Mouse (Mus musculus) heart, adult 2 months (tissue): Measurements from ENCODE around the gene Slc19a1. TPM values are rescaled to one million over a fixed set of nuclear protein-coding genes. Genes with fewer than 3 reads are reported as not detected.
A peak's percentile ranks its signal among the peaks of the same experiment; 100 is the strongest.

Source experiments
- DNase-seq, 2 experiments: peaks; one replicate each; pipeline ENCODE4 v3.0.0; 2021
- H3K27ac ChIP-seq: fragments of 200-600 bp; 2 replicates; pipeline ENCODE4 v1.8.1; 2022
- H3K27me3 ChIP-seq: fragments of 200-500 bp; 2 replicates; pipeline ENCODE4 v1.6.1; 2012; ENCODE audit warnings: mild to moderate bottlenecking, low read length, inconsistent platforms, mixed read lengths; ENCODE audit not compliant: control insufficient read depth, insufficient read depth
- H3K36me3 ChIP-seq: fragments of 200-500 bp; 2 replicates; pipeline ENCODE4 v1.6.1; 2012; ENCODE audit warnings: low read length, inconsistent platforms; ENCODE audit not compliant: control insufficient read depth, insufficient read depth
- H3K4me1 ChIP-seq: fragments of 200-500 bp; 2 replicates; pipeline ENCODE4 v1.6.1; 2011; ENCODE audit warnings: low read length; ENCODE audit not compliant: control insufficient read depth, insufficient read depth
- H3K4me3 ChIP-seq: fragments of 200-600 bp; 2 replicates; pipeline ENCODE4 v1.8.1; 2022
- H3K79me2 ChIP-seq: fragments of 200-500 bp; replicated peaks from 2 replicates; pipeline ENCODE4 v1.6.1; 2012; ENCODE audit warnings: mild to moderate bottlenecking, inconsistent platforms, low read length, moderate library complexity, mixed read lengths; ENCODE audit not compliant: control insufficient read depth, insufficient read depth
- H3K9ac ChIP-seq: fragments of 200-500 bp; 2 replicates; pipeline ENCODE4 v1.6.1; 2012; ENCODE audit warnings: low read depth, mild to moderate bottlenecking, control low read depth, inconsistent platforms, low read length, mixed read lengths
- CTCF ChIP-seq: fragments of 200-600 bp; IDR thresholded peaks from 2 replicates; pipeline ENCODE4 v1.8.1; 2022; ENCODE audit warnings: antibody characterized with exemption, mild to moderate bottlenecking, moderate library complexity
- EP300 ChIP-seq: fragments of 200-500 bp; IDR thresholded peaks from 2 replicates; pipeline ENCODE4 v1.6.1; 2011; ENCODE audit warnings: low read depth, low read length, control low read depth; ENCODE audit not compliant: insufficient read depth
- POLR2A ChIP-seq: fragments of 200-500 bp; IDR thresholded peaks from 2 replicates; pipeline ENCODE4 v1.6.1; 2011; ENCODE audit warnings: mild to moderate bottlenecking, low read depth, low read length, control low read depth; ENCODE audit not compliant: insufficient read depth
- WGBS: fragments of 180-500 bp; shearing (Covaris S2); methylation state at CpG from one replicate; pipeline ENCODE4 v1.1.7; 2018; 5-methylcytosine and 5-hydroxymethylcytosine counted together
- intact Hi-C: fragments of 180-260 bp; cut with DNase I; formaldehyde crosslinking; loops from one replicate; pipeline ENCODE4 v1.15.1; 2025
- long read RNA-seq: library from polyadenylated mRNA; stranded (forward); transcript quantifications from one replicate; pipeline ENCODE4 v2.0.0, GENCODE M21; 2021
- polyA plus RNA-seq: library from polyadenylated mRNA; depleted of rRNA; stranded (reverse); fragments of >200 nt; gene quantifications from 2 replicates; pipeline ENCODE4 v1.2.3, GENCODE M21; 2012; rRNA removed
- total RNA-seq, 2 experiments: library from RNA; stranded (reverse); gene quantifications; 2 replicates each; pipeline ENCODE4 v1.2.3; 2021

Gene Slc19a1
- 1 to 10 TPM; 4.0 to 5.7 TPM for total RNA-seq
- polyA plus RNA-seq: 14.3 and 17.4 TPM in 2 replicates
- long read RNA-seq, partial matches to known transcripts: 1 of 3 reads
- long read RNA-seq, other reads (novel, unspliced or antisense): 1 of 3 reads

- 67% methylated on average over 13 of the region's 13 CpGs for WGBS
- Histone ChIP-seq H3K9ac (peak within 1 kb of the TSS; percentile 62), H3K79me2 (no peaks in the 10 kb centered on the region), H3K36me3 (no peaks in the 10 kb centered on the region), H3K4me1 (peaks cover 3% of the 10 kb centered on the region; the same call in 1 of the 2 replicates), H3K27me3 (no peaks in the 10 kb centered on the region), H3K27ac (peak within 1 kb of the TSS; percentile 15; the same call in 1 of the 2 replicates), H3K4me3 (peak within 1 kb of the TSS; percentile 67)
- intact Hi-C loops: no loop called here
- TF ChIP-seq CTCF (no peak), EP300 (no peak), POLR2A (no peak)
- no peak for DNase-seq
These were observed at the start of gene Slc19a1 for GRCm38 (mm10) chr10:77031768-77032375. Gene Slc19a1, plus strand, starts transcription at chr10:77032241.

GRCm38 (mm10) chr10:76988586-76988985, 43.5 kb upstream of the Slc19a1 start:
- WGBS: 82% methylated on average over 5 of the region's 5 CpGs
- no peak for DNase-seq
- no peak overlapping the region for H3K27ac ChIP-seq
- no peaks in the 10 kb centered on the region for H3K27me3 ChIP-seq
- H3K79me2 ChIP-seq: no peaks in the 10 kb centered on the region
- H3K4me3 ChIP-seq: no peak overlapping the region
- no peaks in the 10 kb centered on the region for H3K4me1 ChIP-seq
- TF ChIP-seq POLR2A: no peak
- TF ChIP-seq CTCF: no peak
- TF ChIP-seq EP300: no peak
- no peak overlapping the region for H3K9ac ChIP-seq
- intact Hi-C loops: no loop called here
- H3K36me3 ChIP-seq: no peaks in the 10 kb centered on the region

GRCm38 (mm10) chr10:76992456-76992855, 39.6 kb upstream of the Slc19a1 start:
- no peaks in the 10 kb centered on the region for H3K36me3 ChIP-seq
- no peak overlapping the region for H3K27ac ChIP-seq
- no peak for DNase-seq
- H3K79me2 ChIP-seq: no peaks in the 10 kb centered on the region
- intact Hi-C loops: no loop called here
- H3K9ac ChIP-seq: no peak overlapping the region
- no peak overlapping the region for H3K4me3 ChIP-seq
- WGBS: 72% methylated on average over 3 of the region's 3 CpGs
- no peaks in the 10 kb centered on the region for H3K4me1 ChIP-seq
- TF ChIP-seq CTCF (no peak), EP300 (no peak), POLR2A (no peak)
- no peaks in the 10 kb centered on the region for H3K27me3 ChIP-seq

- Histone ChIP-seq H3K27ac (no peak overlapping the region), H3K4me1 (no peaks in the 10 kb centered on the region; the same call in 1 of the 2 replicates), H3K4me3 (no peak overlapping the region), H3K79me2 (no peaks in the 10 kb centered on the region), H3K27me3 (no peaks in the 10 kb centered on the region), H3K36me3 (no peaks in the 10 kb centered on the region), H3K9ac (no peak overlapping the region)
- WGBS: 17% methylated on average over 17 of the region's 17 CpGs
- intact Hi-C loops: no loop called here
- DNase-seq: peak; percentile 76 to 80
- TF ChIP-seq CTCF: no peak
- 0 out of 2 replicates have a peak, but pooled peaks have one; percentile 34 for TF ChIP-seq EP300
These were observed 34.1 kb upstream of the Slc19a1 start for GRCm38 (mm10) chr10:76997759-76998513.

- H3K9ac ChIP-seq: no peak overlapping the region
- WGBS: 42% methylated on average over 7 of the region's 7 CpGs
- intact Hi-C loops: no loop called here
- DNase-seq: no peak
- no peaks in the 10 kb centered on the region for H3K4me1 ChIP-seq
- no peaks in the 10 kb centered on the region for H3K36me3 ChIP-seq
- H3K27me3 ChIP-seq: no peaks in the 10 kb centered on the region
- no peak overlapping the region for H3K4me3 ChIP-seq
- H3K27ac ChIP-seq: no peak overlapping the region
- no peaks in the 10 kb centered on the region for H3K79me2 ChIP-seq
- TF ChIP-seq EP300 (no peak), CTCF (no peak), POLR2A (no peak)
These were observed 27.1 kb upstream of the Slc19a1 start for GRCm38 (mm10) chr10:77004936-77005335.
